ENCODE assay signal across 28 mouse cellular contexts in the genomic region with DNA sequence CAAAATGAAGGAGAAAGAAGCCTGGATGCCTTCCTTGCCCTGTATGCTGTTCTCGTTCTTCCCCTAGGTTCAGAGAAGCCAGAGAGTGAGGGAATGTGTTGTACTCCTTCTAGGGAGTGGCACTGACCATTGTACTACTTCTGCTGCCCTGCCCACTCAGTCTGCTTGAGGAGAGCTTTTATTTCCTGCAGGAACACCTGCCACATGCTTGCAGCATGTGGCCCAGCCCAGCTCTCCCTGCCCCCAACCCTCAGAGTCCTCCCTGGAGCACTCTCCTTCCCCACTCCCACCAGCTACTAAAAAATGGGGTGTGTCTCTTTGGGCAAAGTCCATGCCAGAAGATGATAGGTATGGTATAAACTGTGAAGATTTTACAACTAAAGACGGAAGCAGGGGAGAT. TPM values are rescaled to one million over a fixed set of nuclear protein-coding genes. Genes with fewer than 3 reads are reported as not detected.
"Had no signal": no experiment of that assay in that cellular context is flagged by ENCODE, and none has a peak within 500 bp of the region (broad histone marks: within the 10 kb centered on the region; RNA-seq: fewer than 3 reads in every experiment).

No protein-coding gene starts in this region.

- ATAC-seq: inflammation-experienced regulatory T-cells, adult 6 months; liver, embryonic 12.5 days; midbrain, embryonic 15.5 days had no signal

- H3K9me3 ChIP-seq: kidney, embryonic 15.5 days; limb, embryonic 10.5 days; limb, embryonic 13.5 days; liver, embryonic 12.5 days; liver, embryonic 15.5 days; lung, embryonic 15.5 days; megakaryocyte, embryonic 14.5 days; midbrain, embryonic 12.5 days; midbrain, embryonic 15.5 days; neural tube, embryonic 12.5 days; neural tube, embryonic 15.5 days had no signal

- H3K27ac ChIP-seq: kidney, embryonic 15.5 days; layer of hippocampus, adult 2 months; limb, embryonic 10.5 days; limb, embryonic 13.5 days; liver, embryonic 12.5 days; liver, embryonic 15.5 days; lung, embryonic 15.5 days; midbrain, embryonic 12.5 days; midbrain, embryonic 15.5 days; neural tube, embryonic 12.5 days; neural tube, embryonic 15.5 days had no signal

- DNase-seq: kidney, adult 2 months; kidney, postnatal 10 days; kidney, postnatal 4 days; layer of hippocampus, adult 9-11 months; liver; lung, adult 18-20 months; lung, postnatal 10 days; lung, postnatal 36 days; right cerebral cortex, adult 18-20 months; right cerebral cortex, postnatal 14 days; right cerebral cortex, postnatal 4 days; spleen, adult 18-20 months; thymus, adult 18-20 months; thymus, postnatal 4 days had no signal

- H3K9ac ChIP-seq: kidney, embryonic 15.5 days; limb, embryonic 13.5 days; liver, embryonic 12.5 days; liver, embryonic 15.5 days; lung, embryonic 15.5 days; midbrain, embryonic 12.5 days; midbrain, embryonic 15.5 days; neural tube, embryonic 12.5 days; neural tube, embryonic 15.5 days had no signal

- H3K36me3 ChIP-seq: midbrain, embryonic 12.5 days; midbrain, embryonic 15.5 days; neural tube, embryonic 15.5 days had no signal

- H3K4me1 ChIP-seq: limb, embryonic 10.5 days; limb, embryonic 13.5 days; liver, embryonic 12.5 days; liver, embryonic 15.5 days; midbrain, embryonic 12.5 days; midbrain, embryonic 15.5 days; neural tube, embryonic 12.5 days; neural tube, embryonic 15.5 days had no signal

- H3K4me3 ChIP-seq: kidney, embryonic 15.5 days; layer of hippocampus, adult 2 months; limb, embryonic 10.5 days; limb, embryonic 13.5 days; liver, embryonic 12.5 days; liver, embryonic 15.5 days; lung, embryonic 15.5 days; megakaryocyte, embryonic 14.5 days; midbrain, embryonic 12.5 days; midbrain, embryonic 15.5 days; neural tube, embryonic 12.5 days; neural tube, embryonic 15.5 days had no signal

- H3K4me2 ChIP-seq: kidney, embryonic 15.5 days; limb, embryonic 13.5 days; liver, embryonic 12.5 days; liver, embryonic 15.5 days; lung, embryonic 15.5 days; midbrain, embryonic 12.5 days; midbrain, embryonic 15.5 days; neural tube, embryonic 12.5 days; neural tube, embryonic 15.5 days had no signal

- H3K27me3 ChIP-seq: kidney, embryonic 15.5 days; limb, embryonic 13.5 days; lung, embryonic 15.5 days; midbrain, embryonic 12.5 days; midbrain, embryonic 15.5 days; neural tube, embryonic 12.5 days; neural tube, embryonic 15.5 days had no signal

RNA-seq across cellular contexts. Expression of a gene that starts 0.7 kb away (rescaled TPM):
- polyA plus RNA-seq: inflammation-experienced regulatory T-cells, adult 6 months had no signal

RNA-seq across cellular contexts. Expression of a gene that starts 20.0 kb away (rescaled TPM):
- polyA plus RNA-seq: inflammation-experienced regulatory T-cells, adult 6 months; kidney, adult 2 months; lung, embryonic 15.5 days; midbrain, embryonic 12.5 days; midbrain, embryonic 15.5 days; testis, adult 2 months had no signal
